Comparison of ENCODE assay signal across 10 mouse cellular contexts in genomic region chr4:142749918-142750317, GRCm38 (mm10).
DNase-seq lines count a peak whose midpoint lies in the region; ATAC-seq lines count a peak whose summit lies in the region.
"Had no signal": no experiment of that assay in that cellular context is flagged by ENCODE, and none has a peak within 500 bp of the region (broad histone marks: within the 10 kb centered on the region; RNA-seq: fewer than 3 reads in every experiment).

No protein-coding gene starts in this region.

- H3K4me1 ChIP-seq in hindbrain, embryonic 11.5 days (replicated peaks; ENCODE audit: control insufficient read depth, insufficient read depth, low read length), result no peaks in the 10 kb centered on the region
- H3K4me1 ChIP-seq in midbrain, embryonic 16.5 days (ENCODE audit: control insufficient read depth, insufficient read depth, low read length), result peaks cover 4% of the 10 kb centered on the region; the same call in 1 of the 2 replicates
- H3K4me1 ChIP-seq: heart, embryonic 13.5 days; liver, embryonic 15.5 days had no signal

- WGBS in hindbrain, embryonic 11.5 days, result 32% methylated on average over 8 of the region's 8 CpGs
- 17% methylated on average over 8 of the region's 8 CpGs for WGBS in midbrain, embryonic 16.5 days

- H3K36me3 ChIP-seq in hindbrain, embryonic 11.5 days (ENCODE audit: control insufficient read depth, insufficient read depth, low read length), result no peaks in the 10 kb centered on the region
- H3K36me3 ChIP-seq in midbrain, embryonic 16.5 days (ENCODE audit: control insufficient read depth, insufficient read depth, low read length), result no peaks in the 10 kb centered on the region
- H3K36me3 ChIP-seq: heart, embryonic 13.5 days; liver, embryonic 15.5 days had no signal

- no peak overlapping the region for H3K4me3 ChIP-seq in hindbrain, embryonic 11.5 days (ENCODE audit: low read depth, low read length)
- H3K4me3 ChIP-seq in midbrain, embryonic 16.5 days (ENCODE audit: low read depth, low read length), result no peak overlapping the region
- H3K4me3 ChIP-seq: heart, embryonic 13.5 days; liver, embryonic 15.5 days had no signal

- intact Hi-C loops in gastrocnemius, postnatal 36 days (cut with DNase I), result no loop called here

- H3K27me3 ChIP-seq in hindbrain, embryonic 11.5 days (ENCODE audit: control insufficient read depth, insufficient read depth, low read length), result peaks cover 24% of the 10 kb centered on the region; the same call in 1 of the 2 replicates
- H3K27me3 ChIP-seq in midbrain, embryonic 16.5 days (ENCODE audit: control insufficient read depth, insufficient read depth, low read depth, low read length), result no peaks in the 10 kb centered on the region
- H3K27me3 ChIP-seq: heart, embryonic 13.5 days; liver, embryonic 15.5 days had no signal

- H3K27ac ChIP-seq in hindbrain, embryonic 11.5 days (ENCODE audit: low read depth, low read length), result no peak overlapping the region
- H3K27ac ChIP-seq in midbrain, embryonic 16.5 days (ENCODE audit: low read length), result no peak overlapping the region
- H3K27ac ChIP-seq: heart, embryonic 13.5 days; liver, embryonic 15.5 days had no signal

- peak; percentile 71 for ATAC-seq in hindbrain, embryonic 11.5 days (ENCODE audit: low FRiP score)
- peak; percentile 71; the same call in 1 of the 2 replicates for ATAC-seq in midbrain, embryonic 16.5 days

- H3K9me3 ChIP-seq in hindbrain, embryonic 11.5 days (ENCODE audit: control insufficient read depth, low read length), result no peaks in the 10 kb centered on the region
- no peaks in the 10 kb centered on the region for H3K9me3 ChIP-seq in midbrain, embryonic 16.5 days (replicated peaks; ENCODE audit: control insufficient read depth, low read length, poor library complexity, severe bottlenecking)
- H3K9me3 ChIP-seq: heart, embryonic 13.5 days; liver, embryonic 15.5 days had no signal

- no peak overlapping the region for H3K9ac ChIP-seq in hindbrain, embryonic 11.5 days (ENCODE audit: low read depth, low read length)
- no peak overlapping the region for H3K9ac ChIP-seq in midbrain, embryonic 16.5 days (ENCODE audit: low read depth, low read length)
- H3K9ac ChIP-seq: heart, embryonic 13.5 days; liver, embryonic 15.5 days had no signal

- no peak overlapping the region for H3K4me2 ChIP-seq in hindbrain, embryonic 11.5 days (replicated peaks; ENCODE audit: low read depth, low read length)
- H3K4me2 ChIP-seq in midbrain, embryonic 16.5 days (ENCODE audit: low read length), result no peak overlapping the region
- H3K4me2 ChIP-seq: heart, embryonic 13.5 days; liver, embryonic 15.5 days had no signal

- peak; percentile 52 for DNase-seq in kidney, postnatal 10 days
- no peak for DNase-seq in kidney, adult 8-10 months
- DNase-seq in embryo, embryonic 9.5 days (ENCODE audit: extremely low spot score), result peak; percentile 52
- peak; percentile 73 for DNase-seq in hindbrain, embryonic 11.5 days (ENCODE audit: low spot score)
- DNase-seq in urinary bladder, postnatal 14 days (ENCODE audit: low spot score), result no peak
- DNase-seq in adrenal gland, adult 8-10 months, result no peak
- DNase-seq in gastrocnemius, postnatal 36 days, result no peak

Comparison
In these comparisons a context has a peak if more than half of its experiments do, and no peak if none do; other contexts are left out.
1. DNase-seq: peak in kidney, postnatal 10 days (single experiment), embryo, embryonic 9.5 days (single experiment) and hindbrain, embryonic 11.5 days (single experiment); none in kidney, adult 8-10 months (0 of 2), urinary bladder, postnatal 14 days (single experiment), adrenal gland, adult 8-10 months (single experiment) and gastrocnemius, postnatal 36 days (0 of 2).